Mouse (Mus musculus): ENCODE data around the gene Rock2. TPM values are rescaled to one million over a fixed set of nuclear protein-coding genes. Genes with fewer than 3 reads are reported as not detected.

The Rock2 gene
- total RNA-seq, 1 experiment = 44.5 TPM

- H3K4me3 ChIP-seq (ENCODE audit: insufficient read depth in 1 of 2, low read depth in 1 of 2, low read length in 2 of 2, poor library complexity in 1 of 2, severe bottlenecking in 1 of 2) = no peak overlapping the region
- TF ChIP-seq ZC3H11A (IDR thresholded peaks at IDR 0.05; ENCODE audit: borderline replicate concordance, low read depth, low read length) (no peak), MAFK (IDR thresholded peaks at IDR 0.05; ENCODE audit: insufficient read depth, low read depth, low read length) (no peak), CHD2 (IDR thresholded peaks at IDR 0.05; ENCODE audit: low read depth, low read length) (no peak), HCFC1 (IDR thresholded peaks at IDR 0.05; ENCODE audit: borderline replicate concordance, insufficient read depth, low read length) (no peak), ZNF384 (IDR thresholded peaks at IDR 0.05; ENCODE audit: low read depth, low read length) (no peak)
- DNase-seq (ENCODE audit: low read depth, low spot score) = no peak
- no peaks in the 10 kb centered on the region for H3K9me3 ChIP-seq (ENCODE audit: control insufficient read depth, insufficient read depth, low read depth, low read length)
- no peaks in the 10 kb centered on the region for H3K36me3 ChIP-seq (ENCODE audit: control insufficient read depth, insufficient read depth, low read length, poor library complexity, severe bottlenecking)
- no peak overlapping the region for H3K27ac ChIP-seq (ENCODE audit: insufficient read depth, low read depth, low read length, poor library complexity, severe bottlenecking)
- no peak overlapping the region for H3K9ac ChIP-seq (ENCODE audit: insufficient read depth, low read depth, low read length, poor library complexity, severe bottlenecking)
- in situ Hi-C loops (cut with MboI; ENCODE audit: low sequenced_read_pairs in 2 of 2, unreplicated experiment in 2 of 2) = no loop called here
- no peaks in the 10 kb centered on the region for H3K4me1 ChIP-seq (ENCODE audit: control insufficient read depth in 2 of 2, insufficient read depth in 2 of 2, low read length in 2 of 2, poor library complexity in 1 of 2)
Measured at GRCm38 (mm10) chr12:16920186-16920860, 25.6 kb downstream of the Rock2 start.

GRCm38 (mm10) chr12:16927889-16928288 lies 33.2 kb downstream of the Rock2 start:
- Histone ChIP-seq H3K9ac (ENCODE audit: insufficient read depth, low read depth, low read length, poor library complexity, severe bottlenecking) (no peak overlapping the region), H3K36me3 (ENCODE audit: control insufficient read depth, insufficient read depth, low read length, poor library complexity, severe bottlenecking) (peaks cover 2% of the 10 kb centered on the region), H3K4me3 (ENCODE audit: insufficient read depth in 1 of 2, low read depth in 1 of 2, low read length in 2 of 2, poor library complexity in 1 of 2, severe bottlenecking in 1 of 2) (no peak overlapping the region), H3K9me3 (ENCODE audit: control insufficient read depth, insufficient read depth, low read depth, low read length) (no peaks in the 10 kb centered on the region), H3K27ac (ENCODE audit: insufficient read depth, low read depth, low read length, poor library complexity, severe bottlenecking) (no peak overlapping the region), H3K4me1 (ENCODE audit: control insufficient read depth in 2 of 2, insufficient read depth in 2 of 2, low read length in 2 of 2, poor library complexity in 1 of 2) (peaks cover 0 to 2% of the 10 kb centered on the region in 2 experiments; a peak in 2 of 4 replicates)
- in situ Hi-C loops (cut with MboI; ENCODE audit: low sequenced_read_pairs in 2 of 2, unreplicated experiment in 2 of 2) = loop anchor here in 1 of 2 experiments (5.0 kb wide), 1 partner anchor 49 kb away; no protein-coding TSS in a partner anchor
- TF ChIP-seq HCFC1 (IDR thresholded peaks at IDR 0.05; ENCODE audit: borderline replicate concordance, insufficient read depth, low read length) (no peak), ZC3H11A (IDR thresholded peaks at IDR 0.05; ENCODE audit: borderline replicate concordance, low read depth, low read length) (no peak), ZNF384 (IDR thresholded peaks at IDR 0.05; ENCODE audit: low read depth, low read length) (no peak)
- no peak for DNase-seq (ENCODE audit: low read depth, low spot score)

- H3K4me1 ChIP-seq (ENCODE audit: control insufficient read depth in 2 of 2, insufficient read depth in 2 of 2, low read length in 2 of 2, poor library complexity in 1 of 2) = no peaks in the 10 kb centered on the region
- no peak overlapping the region for H3K4me3 ChIP-seq (ENCODE audit: insufficient read depth in 1 of 2, low read depth in 1 of 2, low read length in 2 of 2, poor library complexity in 1 of 2, severe bottlenecking in 1 of 2)
- DNase-seq (ENCODE audit: low read depth, low spot score) = no peak
- H3K36me3 ChIP-seq (ENCODE audit: control insufficient read depth, insufficient read depth, low read length, poor library complexity, severe bottlenecking) = peaks cover 2% of the 10 kb centered on the region
- H3K9me3 ChIP-seq (ENCODE audit: control insufficient read depth, insufficient read depth, low read depth, low read length) = no peaks in the 10 kb centered on the region
- no peak overlapping the region for H3K27ac ChIP-seq (ENCODE audit: insufficient read depth, low read depth, low read length, poor library complexity, severe bottlenecking)
- no peak for TF ChIP-seq ZNF384 (IDR thresholded peaks at IDR 0.05; ENCODE audit: low read depth, low read length)
- no peak for TF ChIP-seq MAFK (IDR thresholded peaks at IDR 0.05; ENCODE audit: insufficient read depth, low read depth, low read length)
- no peak for TF ChIP-seq HCFC1 (IDR thresholded peaks at IDR 0.05; ENCODE audit: borderline replicate concordance, insufficient read depth, low read length)
- TF ChIP-seq CHD2 (IDR thresholded peaks at IDR 0.05; ENCODE audit: low read depth, low read length) = no peak
- no peak for TF ChIP-seq ZC3H11A (IDR thresholded peaks at IDR 0.05; ENCODE audit: borderline replicate concordance, low read depth, low read length)
- in situ Hi-C loops (cut with MboI; ENCODE audit: low sequenced_read_pairs in 2 of 2, unreplicated experiment in 2 of 2) = no loop called here
- H3K9ac ChIP-seq (ENCODE audit: insufficient read depth, low read depth, low read length, poor library complexity, severe bottlenecking) = no peak overlapping the region
Measured at GRCm38 (mm10) chr12:16934423-16934822, 39.7 kb downstream of the Rock2 start.

GRCm38 (mm10) chr12:16941976-16942375 lies 47.3 kb downstream of the Rock2 start:
- TF ChIP-seq MAFK (IDR thresholded peaks at IDR 0.05; ENCODE audit: insufficient read depth, low read depth, low read length) (no peak), CHD2 (IDR thresholded peaks at IDR 0.05; ENCODE audit: low read depth, low read length) (no peak), ZC3H11A (IDR thresholded peaks at IDR 0.05; ENCODE audit: borderline replicate concordance, low read depth, low read length) (no peak), ZNF384 (IDR thresholded peaks at IDR 0.05; ENCODE audit: low read depth, low read length) (no peak), HCFC1 (IDR thresholded peaks at IDR 0.05; ENCODE audit: borderline replicate concordance, insufficient read depth, low read length) (no peak)
- no peak overlapping the region for H3K9ac ChIP-seq (ENCODE audit: insufficient read depth, low read depth, low read length, poor library complexity, severe bottlenecking)
- H3K27ac ChIP-seq (ENCODE audit: insufficient read depth, low read depth, low read length, poor library complexity, severe bottlenecking) = no peak overlapping the region
- DNase-seq (ENCODE audit: low read depth, low spot score) = no peak
- in situ Hi-C loops (cut with MboI; ENCODE audit: low sequenced_read_pairs in 2 of 2, unreplicated experiment in 2 of 2) = no loop called here
- H3K36me3 ChIP-seq (ENCODE audit: control insufficient read depth, insufficient read depth, low read length, poor library complexity, severe bottlenecking) = peaks cover 4% of the 10 kb centered on the region; the same call in 1 of the 2 replicates
- no peaks in the 10 kb centered on the region for H3K9me3 ChIP-seq (ENCODE audit: control insufficient read depth, insufficient read depth, low read depth, low read length)
- H3K4me1 ChIP-seq (ENCODE audit: control insufficient read depth in 2 of 2, insufficient read depth in 2 of 2, low read length in 2 of 2, poor library complexity in 1 of 2) = no peaks in the 10 kb centered on the region
- no peak overlapping the region for H3K4me3 ChIP-seq (ENCODE audit: insufficient read depth in 1 of 2, low read depth in 1 of 2, low read length in 2 of 2, poor library complexity in 1 of 2, severe bottlenecking in 1 of 2)

Measured in ES-E14 (cell line).